In genomic region chr7:125829121-125829666, GRCm38 (mm10) we compare ENCODE assay signal across 10 mouse cellular contexts.
DNase-seq lines count a peak whose midpoint lies in the region; ATAC-seq lines count a peak whose summit lies in the region.
"Had no signal": no experiment of that assay in that cellular context is flagged by ENCODE, and none has a peak within 500 bp of the region (broad histone marks: within the 10 kb centered on the region; RNA-seq: fewer than 3 reads in every experiment).

No protein-coding gene starts in this region.

- no peaks in the 10 kb centered on the region for H3K27me3 ChIP-seq in hindbrain, embryonic 13.5 days
- H3K27me3 ChIP-seq in hindbrain, embryonic 12.5 days = no peaks in the 10 kb centered on the region
- H3K27me3 ChIP-seq in embryonic facial prominence, embryonic 11.5 days (ENCODE audit: control insufficient read depth, insufficient read depth, low read length) = no peaks in the 10 kb centered on the region
- H3K27me3 ChIP-seq in heart, embryonic 15.5 days = no peaks in the 10 kb centered on the region
- no peaks in the 10 kb centered on the region for H3K27me3 ChIP-seq in midbrain, embryonic 13.5 days

- peak overlapping the region; percentile 55; the same call in 1 of the 2 replicates for H3K27ac ChIP-seq in hindbrain, embryonic 13.5 days
- H3K27ac ChIP-seq in hindbrain, embryonic 12.5 days = no peak overlapping the region; the same call in 1 of the 2 replicates
- no peak overlapping the region for H3K27ac ChIP-seq in embryonic facial prominence, embryonic 11.5 days (replicated peaks; ENCODE audit: low read depth, low read length)
- peak overlapping the region; percentile 87 for H3K27ac ChIP-seq in heart, embryonic 15.5 days
- peak overlapping the region; percentile 70 for H3K27ac ChIP-seq in midbrain, embryonic 13.5 days

- H3K4me1 ChIP-seq in hindbrain, embryonic 13.5 days (replicated peaks) = peaks cover 25% of the 10 kb centered on the region
- H3K4me1 ChIP-seq in hindbrain, embryonic 12.5 days = peaks cover 14% of the 10 kb centered on the region; the same call in 1 of the 2 replicates
- peaks cover 4% of the 10 kb centered on the region; the same call in 1 of the 2 replicates for H3K4me1 ChIP-seq in embryonic facial prominence, embryonic 11.5 days (ENCODE audit: control insufficient read depth, insufficient read depth, low read length)
- peaks cover 65% of the 10 kb centered on the region for H3K4me1 ChIP-seq in heart, embryonic 15.5 days (replicated peaks)
- H3K4me1 ChIP-seq in midbrain, embryonic 13.5 days (replicated peaks) = peaks cover 18% of the 10 kb centered on the region

- no peak; the same call in 1 of the 2 replicates for ATAC-seq in hindbrain, embryonic 13.5 days (ENCODE audit: low FRiP score)
- ATAC-seq in hindbrain, embryonic 12.5 days (ENCODE audit: low FRiP score) = no peak
- no peak for ATAC-seq in embryonic facial prominence, embryonic 11.5 days (replicated peaks; ENCODE audit: insufficient number of reproducible peaks, low FRiP score, low TSS enrichment, low read depth)
- peak; percentile 78 for ATAC-seq in heart, embryonic 15.5 days (replicated peaks; ENCODE audit: insufficient number of reproducible peaks, insufficient read depth, low FRiP score, low read depth)
- peak; percentile 69 for ATAC-seq in midbrain, embryonic 13.5 days
- ATAC-seq: liver, postnatal 0 days had no signal

- intact Hi-C loops in left cerebral cortex, postnatal 25 days (cut with DNase I) = no loop called here

- DNase-seq in embryonic facial prominence, embryonic 11.5 days (ENCODE audit: low spot score) = peak; percentile 33
- DNase-seq in kidney, adult 9 months = no peak
- DNase-seq in kidney, postnatal 14 days = no peak
- DNase-seq in left cerebral cortex, postnatal 25 days (ENCODE audit: low spot score in 2 of 2) = no peak
- DNase-seq: liver, postnatal 0 days; thymus, postnatal 14 days had no signal

- no peak overlapping the region for H3K9ac ChIP-seq in hindbrain, embryonic 13.5 days
- H3K9ac ChIP-seq in hindbrain, embryonic 12.5 days = no peak overlapping the region
- H3K9ac ChIP-seq in embryonic facial prominence, embryonic 11.5 days (replicated peaks; ENCODE audit: low read length) = no peak overlapping the region
- H3K9ac ChIP-seq in heart, embryonic 15.5 days = 0 out of 2 replicates have a peak overlapping the region, but pooled peaks have one; percentile 19
- H3K9ac ChIP-seq in midbrain, embryonic 13.5 days (replicated peaks) = no peak overlapping the region
- H3K9ac ChIP-seq: liver, postnatal 0 days had no signal

- no peak overlapping the region for H3K4me2 ChIP-seq in hindbrain, embryonic 13.5 days
- H3K4me2 ChIP-seq in hindbrain, embryonic 12.5 days (replicated peaks) = no peak overlapping the region
- H3K4me2 ChIP-seq in embryonic facial prominence, embryonic 11.5 days (ENCODE audit: low read depth, low read length) = no peak overlapping the region
- H3K4me2 ChIP-seq in heart, embryonic 15.5 days = peak overlapping the region; percentile 37
- H3K4me2 ChIP-seq in midbrain, embryonic 13.5 days (replicated peaks) = no peak overlapping the region

- WGBS in hindbrain, embryonic 13.5 days = 54% methylated on average over 3 of the region's 3 CpGs
- WGBS in hindbrain, embryonic 12.5 days = 65% methylated on average over 3 of the region's 3 CpGs
- WGBS in embryonic facial prominence, embryonic 11.5 days = 34% methylated on average over 3 of the region's 3 CpGs
- 24% methylated on average over 3 of the region's 3 CpGs for WGBS in heart, embryonic 15.5 days
- WGBS in midbrain, embryonic 13.5 days = 57% methylated on average over 3 of the region's 3 CpGs

- no peaks in the 10 kb centered on the region for H3K9me3 ChIP-seq in hindbrain, embryonic 13.5 days
- H3K9me3 ChIP-seq in hindbrain, embryonic 12.5 days (replicated peaks) = no peaks in the 10 kb centered on the region
- H3K9me3 ChIP-seq in embryonic facial prominence, embryonic 11.5 days (replicated peaks; ENCODE audit: control insufficient read depth, low read length) = no peaks in the 10 kb centered on the region
- H3K9me3 ChIP-seq in heart, embryonic 15.5 days (replicated peaks) = no peaks in the 10 kb centered on the region
- H3K9me3 ChIP-seq in midbrain, embryonic 13.5 days = no peaks in the 10 kb centered on the region

- H3K4me3 ChIP-seq in hindbrain, embryonic 13.5 days = no peak overlapping the region
- H3K4me3 ChIP-seq in hindbrain, embryonic 12.5 days = no peak overlapping the region
- H3K4me3 ChIP-seq in embryonic facial prominence, embryonic 11.5 days (ENCODE audit: low read depth, low read length) = no peak overlapping the region
- no peak overlapping the region for H3K4me3 ChIP-seq in heart, embryonic 15.5 days
- no peak overlapping the region for H3K4me3 ChIP-seq in midbrain, embryonic 13.5 days (replicated peaks)

- H3K36me3 ChIP-seq in hindbrain, embryonic 13.5 days = peaks cover 14% of the 10 kb centered on the region
- peaks cover 6% of the 10 kb centered on the region for H3K36me3 ChIP-seq in hindbrain, embryonic 12.5 days
- H3K36me3 ChIP-seq in embryonic facial prominence, embryonic 11.5 days (replicated peaks; ENCODE audit: control insufficient read depth, insufficient read depth, low read depth, low read length) = no peaks in the 10 kb centered on the region; the same call in none of the 2 replicates
- H3K36me3 ChIP-seq in heart, embryonic 15.5 days = no peaks in the 10 kb centered on the region
- H3K36me3 ChIP-seq in midbrain, embryonic 13.5 days = peaks cover 10% of the 10 kb centered on the region; the same call in 1 of the 2 replicates

Comparison
In these comparisons a context has a peak if more than half of its experiments do, and no peak if none do; other contexts are left out.
1. H3K27ac ChIP-seq: peak in hindbrain, embryonic 13.5 days (single experiment), heart, embryonic 15.5 days (single experiment) and midbrain, embryonic 13.5 days (single experiment); none in hindbrain, embryonic 12.5 days (single experiment) and embryonic facial prominence, embryonic 11.5 days (single experiment).
2. ATAC-seq: peak in heart, embryonic 15.5 days (single experiment) and midbrain, embryonic 13.5 days (single experiment); none in hindbrain, embryonic 13.5 days (single experiment), hindbrain, embryonic 12.5 days (single experiment) and embryonic facial prominence, embryonic 11.5 days (single experiment).